Mouse (Mus musculus) forebrain, postnatal 0 days (tissue): ENCODE measurements around the gene Trpm3. TPM values are rescaled to one million over a fixed set of nuclear protein-coding genes. Genes with fewer than 3 reads are reported as not detected.

ENCODE experiments used
- ATAC-seq: fragments of 200-750 bp; cut with Nextera tagmentation; 2 replicates; pipeline ENCODE4 v1.8.0; 2017; ENCODE audit warnings: mild to moderate bottlenecking, moderate library complexity
- DNase-seq: peaks from one replicate; pipeline ENCODE4 v3.0.0-alpha.2; 2015
- H3K27ac ChIP-seq: fragments of 300-500 bp; sonication (generic); 2 replicates; pipeline ENCODE4 v1.5.1; 2014; ENCODE audit warnings: low read depth, mild to moderate bottlenecking, antibody characterized with exemption, low read length, moderate library complexity, mixed read lengths
- H3K27me3 ChIP-seq: fragments of 300-500 bp; sonication (generic); 2 replicates; pipeline ENCODE4 v1.6.1; 2014; ENCODE audit warnings: mild to moderate bottlenecking, low read length, mixed read lengths; ENCODE audit not compliant: insufficient read depth
- H3K36me3 ChIP-seq: fragments of 300-500 bp; sonication (generic); 2 replicates; pipeline ENCODE4 v1.6.1; 2014; ENCODE audit warnings: mild to moderate bottlenecking, moderate library complexity; ENCODE audit not compliant: insufficient read depth
- H3K4me1 ChIP-seq: fragments of 300-500 bp; sonication (generic); 2 replicates; pipeline ENCODE4 v1.6.1; 2014; ENCODE audit warnings: antibody characterized with exemption; ENCODE audit not compliant: insufficient read depth
- H3K4me2 ChIP-seq: fragments of 300-500 bp; sonication (generic); 2 replicates; pipeline ENCODE4 v1.6.1; 2014; ENCODE audit warnings: low read depth, mild to moderate bottlenecking, moderate library complexity
- H3K4me3 ChIP-seq: fragments of 300-500 bp; sonication (generic); 2 replicates; pipeline ENCODE4 v1.5.1; 2014; ENCODE audit warnings: low read depth, low read length, mixed read lengths
- H3K9ac ChIP-seq: fragments of 300-500 bp; sonication (generic); 2 replicates; pipeline ENCODE4 v1.6.1; 2014; ENCODE audit warnings: mild to moderate bottlenecking
- H3K9me3 ChIP-seq: fragments of 300-500 bp; sonication (generic); 2 replicates; pipeline ENCODE4 v1.6.1; 2016; ENCODE audit warnings: low read length
- CTCF ChIP-seq: sonication (generic); IDR thresholded peaks from 2 replicates; pipeline ENCODE4 v1.5.1; 2016; ENCODE audit warnings: antibody characterized with exemption, control low read depth, low read depth
- WGBS: fragments of 180-500 bp; shearing (Covaris S2); extraction: QIAGEN DNeasy Blood & Tissue Kit; methylation state at CpG from one replicate; pipeline ENCODE4 v1.1.7; 2014; 5-methylcytosine and 5-hydroxymethylcytosine counted together
- polyA plus RNA-seq: library from polyadenylated mRNA; unstranded; fragments of >200 nt; fragmentation: Nextera tagmentation; extraction: Ambion mirVana; gene quantifications from 2 replicates; pipeline ENCODE4 v1.2.1, GENCODE M21; 2015
- total RNA-seq: library from RNA; depleted of rRNA; stranded (reverse); fragments of >200 nt; gene quantifications from 2 replicates; pipeline ENCODE4 v1.2.3, GENCODE M21; 2014

Trpm3 gene
- total and polyA plus RNA-seq, 2 experiments from 2014 or later: 25.6 to 39.7 TPM

- TF ChIP-seq CTCF: no peak
- no peaks in the 10 kb centered on the region for H3K4me1 ChIP-seq
- no peaks in the 10 kb centered on the region for H3K36me3 ChIP-seq
- H3K4me3 ChIP-seq: no peak overlapping the region
- DNase-seq: peak; percentile 20
- no peaks in the 10 kb centered on the region for H3K9me3 ChIP-seq
- no peaks in the 10 kb centered on the region for H3K27me3 ChIP-seq
- peak; percentile 34; the same call in 1 of the 2 replicates for ATAC-seq
- H3K9ac ChIP-seq: no peak overlapping the region
- H3K27ac ChIP-seq: no peak overlapping the region
- H3K4me2 ChIP-seq: no peak overlapping the region
Measured at GRCm38 (mm10) chr19:22730971-22731370, 592.1 kb downstream of the Trpm3 start.

- H3K4me2 ChIP-seq: no peak overlapping the region
- no peaks in the 10 kb centered on the region for H3K9me3 ChIP-seq
- no peaks in the 10 kb centered on the region for H3K4me1 ChIP-seq
- DNase-seq (no peak), ATAC-seq (no peak)
- no peak overlapping the region for H3K27ac ChIP-seq
- H3K4me3 ChIP-seq: no peak overlapping the region
- 55% methylated on average over 2 of the region's 2 CpGs for WGBS
- H3K36me3 ChIP-seq: no peaks in the 10 kb centered on the region
- H3K27me3 ChIP-seq: no peaks in the 10 kb centered on the region
- no peak overlapping the region for H3K9ac ChIP-seq
- no peak for TF ChIP-seq CTCF
Measured at GRCm38 (mm10) chr19:22736870-22737269, 598.0 kb downstream of the Trpm3 start.

GRCm38 (mm10) chr19:22739240-22739639 is 600.4 kb downstream of the Trpm3 start:
- Histone ChIP-seq H3K36me3 (no peaks in the 10 kb centered on the region), H3K9ac (no peak overlapping the region), H3K4me3 (no peak overlapping the region), H3K4me2 (no peak overlapping the region), H3K27me3 (no peaks in the 10 kb centered on the region), H3K27ac (no peak overlapping the region), H3K4me1 (no peaks in the 10 kb centered on the region), H3K9me3 (no peaks in the 10 kb centered on the region)
- TF ChIP-seq CTCF: no peak
- ATAC-seq (no peak), DNase-seq (no peak)
- WGBS: 86% methylated on average over 3 of the region's 3 CpGs

GRCm38 (mm10) chr19:22753311-22753809 is 614.5 kb downstream of the Trpm3 start:
- no peaks in the 10 kb centered on the region for H3K36me3 ChIP-seq
- peak overlapping the region; percentile 8; the same call in 1 of the 2 replicates for H3K4me2 ChIP-seq
- no peak for TF ChIP-seq CTCF
- 32% methylated on average over 13 of the region's 13 CpGs for WGBS
- no peak overlapping the region for H3K4me3 ChIP-seq
- 0 out of 2 replicates have a peak, but pooled peaks cover 7% of the 10 kb centered on the region for H3K4me1 ChIP-seq
- ATAC-seq (peak; percentile 76), DNase-seq (peak; percentile 55)
- H3K27me3 ChIP-seq: no peaks in the 10 kb centered on the region
- no peak overlapping the region for H3K9ac ChIP-seq
- H3K27ac ChIP-seq: 0 out of 2 replicates have a peak overlapping the region, but pooled peaks have one; percentile 4
- no peaks in the 10 kb centered on the region for H3K9me3 ChIP-seq

DNA sequence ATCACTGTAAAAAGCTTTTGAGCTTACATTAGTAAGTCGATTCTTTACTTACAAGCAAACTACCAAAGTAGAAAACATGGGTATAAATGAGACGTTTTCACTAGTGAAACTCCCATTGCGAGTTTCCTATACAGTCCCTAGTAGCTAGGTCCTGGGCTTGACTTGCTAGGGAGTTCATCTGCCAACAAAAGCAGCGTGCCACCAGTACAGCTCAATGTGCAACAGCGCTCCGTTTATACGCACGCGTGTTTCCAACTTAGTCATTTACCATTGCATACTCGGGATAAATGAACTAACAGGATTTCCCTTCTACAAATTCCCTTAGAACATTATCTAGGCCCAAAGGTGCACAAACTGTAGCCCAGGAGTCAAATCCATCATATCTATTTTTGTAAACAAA is 615.2 kb downstream of the Trpm3 start:
- no peaks in the 10 kb centered on the region for H3K9me3 ChIP-seq
- H3K9ac ChIP-seq: no peak overlapping the region
- no peak overlapping the region for H3K4me2 ChIP-seq
- ATAC-seq (no peak; the same call in 1 of the 2 replicates), DNase-seq (peak; percentile 16)
- H3K4me3 ChIP-seq: no peak overlapping the region
- H3K27me3 ChIP-seq: no peaks in the 10 kb centered on the region
- 0 out of 2 replicates have a peak, but pooled peaks cover 7% of the 10 kb centered on the region for H3K4me1 ChIP-seq
- no peaks in the 10 kb centered on the region for H3K36me3 ChIP-seq
- 71% methylated on average over 10 of the region's 10 CpGs for WGBS
- H3K27ac ChIP-seq: no peak overlapping the region
- no peak for TF ChIP-seq CTCF

DNA sequence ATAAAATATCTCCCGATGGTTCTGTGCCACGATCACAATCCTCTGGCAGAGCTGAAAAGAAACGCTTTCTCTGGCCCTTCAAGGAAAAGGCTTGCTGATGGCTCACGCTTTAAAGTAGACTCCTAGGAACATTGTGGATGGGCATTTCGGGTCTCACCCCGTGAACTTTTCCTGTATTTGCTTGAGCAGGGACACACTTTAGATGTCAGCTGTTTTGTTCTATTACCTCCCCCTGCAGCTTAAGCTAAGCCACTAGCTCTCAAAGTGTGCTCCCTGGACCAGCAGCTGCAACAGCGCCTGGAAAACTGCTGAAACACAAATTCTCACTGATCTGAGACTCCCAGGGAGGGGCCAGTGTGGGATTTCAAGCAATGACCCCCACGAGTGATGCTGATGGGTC is 615.7 kb downstream of the Trpm3 start:
- Histone ChIP-seq H3K27ac (no peak overlapping the region), H3K4me3 (no peak overlapping the region), H3K9ac (no peak overlapping the region), H3K4me2 (no peak overlapping the region), H3K27me3 (no peaks in the 10 kb centered on the region), H3K4me1 (0 out of 2 replicates have a peak, but pooled peaks cover 7% of the 10 kb centered on the region), H3K36me3 (no peaks in the 10 kb centered on the region), H3K9me3 (no peaks in the 10 kb centered on the region)
- DNase-seq (no peak), ATAC-seq (no peak)
- no peak for TF ChIP-seq CTCF
- WGBS: 53% methylated on average over 8 of the region's 8 CpGs

GRCm38 (mm10) chr19:22758496-22758895 is 619.6 kb downstream of the Trpm3 start:
- ATAC-seq (no peak), DNase-seq (no peak)
- Histone ChIP-seq H3K9me3 (no peaks in the 10 kb centered on the region), H3K27ac (no peak overlapping the region), H3K4me1 (0 out of 2 replicates have a peak, but pooled peaks cover 7% of the 10 kb centered on the region), H3K27me3 (no peaks in the 10 kb centered on the region), H3K9ac (no peak overlapping the region), H3K4me3 (no peak overlapping the region), H3K4me2 (no peak overlapping the region), H3K36me3 (no peaks in the 10 kb centered on the region)
- 71% methylated on average over 2 of the region's 2 CpGs for WGBS
- TF ChIP-seq CTCF: no peak
